Mouse (Mus musculus) bone marrow macrophage, adult 2 months (primary cell): Measurements from ENCODE around the gene Ripk1.

Source experiments
- CTCF ChIP-seq: IDR thresholded peaks from 2 replicates; pipeline ENCODE4 v1.5.1; 2012; ENCODE audit warnings: low read depth, mild to moderate bottlenecking, low read length, moderate library complexity
- POLR2A ChIP-seq: IDR thresholded peaks from 2 replicates; pipeline ENCODE4 v1.6.1; 2012; ENCODE audit warnings: mild to moderate bottlenecking, low read depth, low read length, borderline replicate concordance

DNA sequence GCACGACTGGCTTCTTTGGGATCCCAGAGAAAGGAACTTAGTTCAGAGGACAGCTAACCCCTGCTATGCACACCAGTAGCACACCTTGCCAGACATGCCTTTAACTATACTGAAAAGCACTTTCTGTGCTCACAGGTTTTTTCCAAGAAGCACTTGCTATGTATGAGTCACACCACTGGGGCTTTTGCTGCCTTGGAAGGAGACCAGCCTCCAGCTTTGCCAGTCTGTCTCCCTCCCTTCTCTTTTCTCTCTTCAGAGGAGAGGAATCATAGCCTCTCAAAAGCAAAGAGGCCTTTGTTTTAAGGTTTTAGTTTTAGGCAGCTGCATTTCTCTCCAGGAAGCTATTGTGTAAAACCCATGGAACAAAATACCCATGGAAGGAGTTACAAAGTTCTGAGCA, 64.2 kb downstream of the Ripk1 start:
- no peak for TF ChIP-seq CTCF
- TF ChIP-seq POLR2A: no peak
